Mouse (Mus musculus) hindbrain, embryonic 16.5 days (tissue): Measurements from ENCODE around the gene Ccr9. TPM values are rescaled to one million over a fixed set of nuclear protein-coding genes. Genes with fewer than 3 reads are reported as not detected.
"Not testable (repeated sequence)": the region's sequence is repeated elsewhere in the genome, so short reads cannot be mapped to it uniquely, and the experiment has no call there.

Experiments used
- ATAC-seq: fragments of 200-750 bp; cut with Nextera tagmentation; 2 replicates; pipeline ENCODE4 v1.8.0; 2017; ENCODE audit warnings: moderate TSS enrichment, moderate library complexity
- H3K27ac ChIP-seq: fragments of 300-500 bp; sonication (generic); 2 replicates; pipeline ENCODE4 v1.5.1; 2014; ENCODE audit warnings: low read depth, mild to moderate bottlenecking, control low read depth, low read length, moderate library complexity
- H3K27me3 ChIP-seq: fragments of 300-500 bp; sonication (generic); replicated peaks from 2 replicates; pipeline ENCODE4 v1.6.1; 2014; ENCODE audit warnings: low read length; ENCODE audit not compliant: control insufficient read depth, insufficient read depth
- H3K36me3 ChIP-seq: fragments of 300-500 bp; sonication (generic); 2 replicates; pipeline ENCODE4 v1.6.1; 2014; ENCODE audit warnings: mild to moderate bottlenecking, low read length, moderate library complexity, mixed read lengths; ENCODE audit not compliant: control insufficient read depth, insufficient read depth
- H3K4me1 ChIP-seq: fragments of 300-500 bp; sonication (generic); 2 replicates; pipeline ENCODE4 v1.6.1; 2014; ENCODE audit warnings: low read depth, low read length; ENCODE audit not compliant: control insufficient read depth, insufficient read depth
- H3K4me2 ChIP-seq: fragments of 300-500 bp; sonication (generic); 2 replicates; pipeline ENCODE4 v1.6.1; 2014; ENCODE audit warnings: mild to moderate bottlenecking, low read length, control low read depth, moderate library complexity
- H3K4me3 ChIP-seq: fragments of 300-500 bp; sonication (generic); 2 replicates; pipeline ENCODE4 v1.5.1; 2014; ENCODE audit warnings: mild to moderate bottlenecking, low read length, control low read depth, moderate library complexity
- H3K9ac ChIP-seq: fragments of 300-500 bp; sonication (generic); 2 replicates; pipeline ENCODE4 v1.6.1; 2014; ENCODE audit warnings: low read depth, mild to moderate bottlenecking, control low read depth, low read length, moderate library complexity
- H3K9me3 ChIP-seq: fragments of 300-500 bp; sonication (generic); 2 replicates; pipeline ENCODE4 v1.6.1; 2014; ENCODE audit warnings: mild to moderate bottlenecking, low read length, moderate library complexity; ENCODE audit not compliant: control insufficient read depth
- WGBS: fragments of 180-500 bp; shearing (Covaris S2); extraction: QIAGEN DNeasy Blood & Tissue Kit; methylation state at CpG from one replicate; pipeline ENCODE4 v1.1.7; 2014; 5-methylcytosine and 5-hydroxymethylcytosine counted together
- polyA plus RNA-seq: library from polyadenylated mRNA; unstranded; fragments of >200 nt; fragmentation: Nextera tagmentation; extraction: Ambion mirVana; gene quantifications from 2 replicates; pipeline ENCODE4 v1.2.1, GENCODE M21; 2015

The Ccr9 gene
- polyA plus RNA-seq, 1 experiment from 2014 or later, result 0.46 TPM

DNA sequence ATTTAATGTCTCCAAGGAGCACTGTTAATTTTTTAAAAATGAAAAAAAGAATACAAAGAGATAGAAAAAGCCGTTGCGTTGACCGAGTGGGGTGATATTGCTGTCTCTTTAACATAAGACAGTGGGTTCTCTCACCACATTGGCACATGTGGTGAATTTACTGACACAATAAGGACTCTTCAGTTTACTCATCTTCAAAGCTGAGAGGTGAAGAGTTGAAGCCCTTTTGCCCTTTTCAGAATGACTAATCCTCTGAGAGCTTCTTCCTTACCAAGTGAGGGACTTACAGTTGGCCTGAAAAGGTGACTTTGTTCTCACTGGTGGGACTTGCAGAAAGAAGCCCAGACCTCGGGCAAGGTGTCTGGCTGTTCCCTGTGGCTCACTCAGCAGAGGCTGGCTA, 62.6 kb downstream of the Ccr9 start:
- H3K4me2 ChIP-seq, result no peak overlapping the region
- no peaks in the 10 kb centered on the region for H3K27me3 ChIP-seq
- no peaks in the 10 kb centered on the region for H3K9me3 ChIP-seq
- H3K36me3 ChIP-seq, result no peaks in the 10 kb centered on the region
- no peak overlapping the region for H3K4me3 ChIP-seq
- ATAC-seq, result no peak
- H3K4me1 ChIP-seq, result no peaks in the 10 kb centered on the region
- H3K9ac ChIP-seq, result no peak overlapping the region
- H3K27ac ChIP-seq, result no peak overlapping the region
- 86% methylated on average over 4 of the region's 4 CpGs for WGBS

DNA sequence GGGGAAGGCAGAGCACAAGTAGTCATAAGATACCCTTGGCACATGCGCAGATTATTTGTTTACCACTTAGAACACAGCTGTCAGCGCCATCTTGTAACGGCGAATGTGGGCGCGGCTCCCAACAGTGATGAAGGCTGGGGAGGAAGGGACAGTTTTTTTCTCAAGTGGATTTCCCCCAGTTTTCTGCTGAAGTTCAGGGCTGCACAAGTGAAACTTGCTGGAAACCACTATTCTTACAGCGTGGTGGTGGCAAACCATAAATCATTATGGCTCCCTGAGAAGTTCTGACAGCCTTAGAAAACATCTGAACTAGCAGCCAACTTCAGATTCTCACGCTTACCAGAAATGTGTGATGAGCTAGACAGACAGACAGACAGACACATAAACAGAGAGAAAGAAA, 71.4 kb downstream of the Ccr9 start:
- not testable (repeated sequence) for H3K4me1 ChIP-seq, H3K27me3 ChIP-seq, H3K27ac ChIP-seq, H3K4me2 ChIP-seq, H3K9ac ChIP-seq, H3K36me3 ChIP-seq, H3K4me3 ChIP-seq, H3K9me3 ChIP-seq, ATAC-seq
- 92% methylated on average over 7 of the region's 8 CpGs for WGBS

DNA sequence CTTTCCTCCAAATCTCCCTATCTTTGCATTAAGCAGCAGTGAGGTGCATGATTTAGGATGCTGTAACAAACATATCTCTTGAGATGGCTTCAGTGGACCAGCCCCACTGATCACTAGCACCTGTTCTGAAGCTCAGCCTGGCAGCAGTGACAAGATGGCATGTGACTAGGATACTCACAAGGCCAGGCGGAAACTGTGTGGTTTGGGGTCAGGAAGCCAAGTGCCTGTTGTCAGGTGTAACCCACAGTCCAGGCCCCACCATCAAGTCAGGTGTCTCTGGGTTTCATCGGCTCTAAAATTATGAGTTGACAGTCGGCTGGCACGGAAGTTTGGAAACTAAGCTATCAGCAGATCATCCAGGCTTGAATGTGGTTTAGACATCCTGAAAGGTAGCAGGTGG, 76.1 kb downstream of the Ccr9 start:
- Histone ChIP-seq H3K4me2 (no peak overlapping the region), H3K9me3 (no peaks in the 10 kb centered on the region), H3K36me3 (no peaks in the 10 kb centered on the region), H3K9ac (no peak overlapping the region), H3K4me1 (no peaks in the 10 kb centered on the region), H3K4me3 (no peak overlapping the region), H3K27ac (no peak overlapping the region), H3K27me3 (no peaks in the 10 kb centered on the region)
- 93% methylated on average over 4 of the region's 4 CpGs for WGBS
- ATAC-seq, result no peak

DNA sequence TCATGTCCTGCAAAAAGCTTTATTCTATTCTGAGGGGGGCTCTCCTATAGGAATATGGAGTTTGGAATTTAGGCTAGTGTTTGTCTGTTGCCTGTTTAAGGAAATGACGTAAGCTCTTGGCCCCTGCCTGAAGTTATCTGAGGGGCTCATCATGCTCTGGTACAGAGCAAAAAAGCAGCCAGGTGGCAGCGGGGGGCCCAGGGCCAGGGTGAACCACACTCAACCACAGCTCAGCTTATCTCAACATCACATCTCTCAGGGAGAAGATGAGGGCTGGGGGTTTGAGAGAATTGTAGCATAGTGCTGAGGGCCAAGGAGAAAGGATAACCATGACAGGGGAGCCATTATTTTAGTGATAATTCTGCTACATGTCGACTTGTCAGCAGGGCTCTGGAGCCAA, 78.5 kb downstream of the Ccr9 start:
- Histone ChIP-seq H3K4me3 (no peak overlapping the region), H3K9me3 (no peaks in the 10 kb centered on the region), H3K4me2 (no peak overlapping the region), H3K27ac (no peak overlapping the region), H3K36me3 (no peaks in the 10 kb centered on the region), H3K9ac (no peak overlapping the region), H3K27me3 (no peaks in the 10 kb centered on the region), H3K4me1 (no peaks in the 10 kb centered on the region)
- WGBS, result 85% methylated on average over 3 of the region's 3 CpGs
- ATAC-seq, result no peak

DNA sequence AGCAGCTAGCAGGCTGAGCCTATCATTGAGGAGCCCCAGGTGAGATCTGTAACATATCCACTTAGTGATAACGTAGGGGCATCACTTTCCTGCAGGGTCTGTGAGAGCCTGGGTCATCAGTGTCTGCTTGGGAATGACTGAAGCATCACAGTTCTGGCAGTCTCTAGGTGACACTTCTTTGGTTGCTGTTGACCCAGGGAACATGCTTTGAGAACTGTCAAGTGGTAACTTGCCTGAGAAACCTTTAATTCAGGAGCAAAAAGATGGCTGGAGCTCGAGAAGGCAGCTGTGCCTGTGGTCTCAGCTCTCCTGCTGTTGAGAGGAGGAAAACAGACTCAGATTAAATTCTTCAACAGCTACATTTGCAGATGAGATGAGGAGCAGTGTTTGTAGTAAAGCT, 79.1 kb downstream of the Ccr9 start:
- H3K4me2 ChIP-seq, result no peak overlapping the region
- no peaks in the 10 kb centered on the region for H3K36me3 ChIP-seq
- no peaks in the 10 kb centered on the region for H3K27me3 ChIP-seq
- no peak overlapping the region for H3K4me3 ChIP-seq
- ATAC-seq, result no peak
- no peaks in the 10 kb centered on the region for H3K9me3 ChIP-seq
- no peak overlapping the region for H3K27ac ChIP-seq
- no peaks in the 10 kb centered on the region for H3K4me1 ChIP-seq
- no peak overlapping the region for H3K9ac ChIP-seq
- 66% methylated on average over 2 of the region's 2 CpGs for WGBS

DNA sequence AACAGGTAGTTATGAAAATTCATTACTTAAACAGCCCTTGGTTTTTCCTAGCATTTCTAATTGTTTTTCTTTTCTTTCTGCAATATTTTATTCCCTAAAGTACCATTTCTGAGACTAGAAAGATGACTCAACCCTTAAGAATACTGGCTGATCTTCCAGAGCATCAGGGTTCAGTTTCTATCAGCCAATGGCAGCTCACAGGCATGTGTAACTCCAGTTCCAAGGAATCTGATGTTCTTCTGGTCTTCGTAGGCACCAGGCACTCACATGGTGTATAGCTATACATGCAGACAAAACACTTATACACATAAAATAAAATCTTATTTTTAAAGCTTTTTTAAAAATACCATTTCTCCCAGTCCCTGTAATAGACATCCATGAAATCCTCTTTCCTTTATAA, 79.9 kb downstream of the Ccr9 start:
- 82% methylated on average over 1 of the region's 1 CpGs for WGBS
- ATAC-seq, result no peak

DNA sequence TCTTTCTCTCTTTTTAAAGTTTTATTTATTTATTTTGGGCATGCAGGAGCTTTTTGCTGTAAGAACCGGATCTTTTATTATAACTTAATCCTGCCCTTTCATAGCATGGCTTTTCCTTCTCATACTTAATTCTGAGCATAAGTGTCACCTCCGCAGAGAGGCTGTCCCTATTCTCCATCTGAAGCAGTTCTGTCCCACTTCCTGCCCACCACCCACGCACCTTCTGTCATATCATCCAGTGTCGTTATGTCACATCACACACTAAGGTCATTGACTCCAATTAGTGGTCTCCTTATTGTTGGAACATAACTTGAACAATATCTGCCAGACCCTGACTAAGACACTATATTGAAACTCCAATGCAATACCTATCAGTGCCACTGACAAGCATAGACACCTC, 80.4 kb downstream of the Ccr9 start:
- 88% methylated on average over 4 of the region's 4 CpGs for WGBS
- Histone ChIP-seq H3K4me3 (no peak overlapping the region), H3K27ac (no peak overlapping the region), H3K4me1 (no peaks in the 10 kb centered on the region), H3K36me3 (no peaks in the 10 kb centered on the region), H3K9ac (no peak overlapping the region), H3K27me3 (no peaks in the 10 kb centered on the region), H3K9me3 (no peaks in the 10 kb centered on the region), H3K4me2 (no peak overlapping the region)
- ATAC-seq, result no peak

More for the DNA sequence above, 79.9 kb downstream of the Ccr9 start:
- no peak overlapping the region for H3K9ac ChIP-seq
- no peak overlapping the region for H3K4me3 ChIP-seq
- H3K9me3 ChIP-seq, result no peaks in the 10 kb centered on the region
- H3K27ac ChIP-seq, result no peak overlapping the region
- H3K27me3 ChIP-seq, result no peaks in the 10 kb centered on the region
- no peaks in the 10 kb centered on the region for H3K36me3 ChIP-seq
- H3K4me1 ChIP-seq, result no peaks in the 10 kb centered on the region
- no peak overlapping the region for H3K4me2 ChIP-seq

DNA sequence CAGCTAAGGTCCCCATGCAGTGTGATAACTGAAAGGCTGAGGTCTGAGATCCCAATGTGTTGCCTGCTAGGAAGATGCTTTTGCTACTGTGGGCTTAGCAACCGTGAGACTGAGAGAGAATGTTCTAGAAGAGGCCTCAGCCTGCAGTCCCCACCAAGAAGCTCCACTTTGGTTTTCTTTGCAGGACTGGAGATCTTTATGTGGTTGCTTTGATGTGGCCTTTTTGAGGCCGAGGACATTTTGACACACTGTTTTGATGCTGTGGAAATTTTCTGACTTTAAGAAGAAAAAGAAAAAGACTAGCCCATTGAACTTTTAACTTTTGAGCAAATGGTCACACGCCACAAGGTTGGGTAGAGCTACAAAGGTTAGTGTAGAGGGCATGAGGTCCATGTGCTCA, 82.6 kb downstream of the Ccr9 start:
- no peak for ATAC-seq
- no peaks in the 10 kb centered on the region for H3K4me1 ChIP-seq
- WGBS, result 89% methylated on average over 3 of the region's 3 CpGs
- no peaks in the 10 kb centered on the region for H3K9me3 ChIP-seq
- H3K9ac ChIP-seq, result no peak overlapping the region
- no peak overlapping the region for H3K4me2 ChIP-seq
- H3K36me3 ChIP-seq, result no peaks in the 10 kb centered on the region
- no peaks in the 10 kb centered on the region for H3K27me3 ChIP-seq
- H3K4me3 ChIP-seq, result no peak overlapping the region
- H3K27ac ChIP-seq, result no peak overlapping the region

DNA sequence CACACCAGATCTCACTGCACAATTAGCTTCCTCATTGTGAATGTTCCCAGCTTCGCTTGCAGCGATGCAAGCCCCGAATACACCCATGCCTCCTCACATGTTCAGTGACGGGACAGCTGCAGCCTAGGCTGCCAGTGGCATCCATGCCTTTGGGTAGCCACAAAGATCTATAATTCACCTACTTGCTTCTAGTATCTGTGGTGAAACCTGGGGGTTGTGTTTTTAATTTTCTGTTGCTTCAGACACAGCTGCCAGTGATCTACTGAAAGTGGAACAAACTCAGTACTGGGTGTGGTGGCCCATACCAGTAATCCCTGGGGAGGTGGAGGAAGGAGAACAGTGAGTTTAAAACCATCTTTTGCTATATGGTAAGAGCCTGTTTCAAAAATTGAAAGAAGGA, 84.6 kb downstream of the Ccr9 start:
- Histone ChIP-seq H3K9me3 (no peaks in the 10 kb centered on the region), H3K27me3 (no peaks in the 10 kb centered on the region), H3K27ac (no peak overlapping the region), H3K4me1 (no peaks in the 10 kb centered on the region), H3K4me3 (no peak overlapping the region), H3K9ac (no peak overlapping the region), H3K36me3 (no peaks in the 10 kb centered on the region), H3K4me2 (no peak overlapping the region)
- no peak for ATAC-seq
- WGBS, result 87% methylated on average over 4 of the region's 4 CpGs

DNA sequence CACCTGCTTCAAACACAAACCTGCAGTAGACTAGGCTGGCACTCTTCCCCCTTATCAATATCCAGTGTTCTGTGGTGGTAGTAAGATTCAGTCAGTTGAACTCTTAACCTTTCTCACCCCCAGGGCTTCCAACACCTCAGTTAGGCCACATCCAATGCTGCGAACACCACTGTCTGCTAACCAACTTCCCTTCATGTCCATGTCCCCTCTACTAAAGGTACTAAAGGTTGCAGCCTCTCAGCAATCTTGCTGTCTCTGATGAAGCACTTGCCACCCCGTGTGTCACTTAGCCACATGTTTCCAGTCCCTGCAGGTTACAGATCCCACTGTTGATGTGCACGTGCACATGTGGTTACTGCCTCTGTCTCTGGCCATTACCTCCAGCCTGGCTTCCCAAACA, 85.5 kb downstream of the Ccr9 start:
- WGBS, result 86% methylated on average over 3 of the region's 3 CpGs
- Histone ChIP-seq H3K4me3 (no peak overlapping the region), H3K9ac (no peak overlapping the region), H3K36me3 (no peaks in the 10 kb centered on the region), H3K4me2 (no peak overlapping the region), H3K27me3 (no peaks in the 10 kb centered on the region), H3K4me1 (no peaks in the 10 kb centered on the region), H3K27ac (no peak overlapping the region), H3K9me3 (no peaks in the 10 kb centered on the region)
- no peak for ATAC-seq
